Mouse (Mus musculus) embryonic facial prominence, embryonic 15.5 days (tissue): ENCODE measurements around the gene Ptpn1. TPM values are rescaled to one million over a fixed set of nuclear protein-coding genes. Genes with fewer than 3 reads are reported as not detected.

Source experiments
- ATAC-seq: fragments of 200-750 bp; cut with Nextera tagmentation; 2 replicates; pipeline ENCODE4 v1.8.0; 2017; ENCODE audit warnings: low read depth, moderate TSS enrichment; ENCODE audit not compliant: insufficient number of reproducible peaks, low FRiP score, low TSS enrichment
- H3K27ac ChIP-seq: fragments of 300-500 bp; sonication (generic); replicated peaks from 2 replicates; pipeline ENCODE4 v1.5.1; 2015; ENCODE audit warnings: mild to moderate bottlenecking, inconsistent platforms
- H3K27me3 ChIP-seq: fragments of 300-500 bp; sonication (generic); 2 replicates; pipeline ENCODE4 v1.6.1; 2015; ENCODE audit warnings: inconsistent platforms
- H3K36me3 ChIP-seq: fragments of 300-500 bp; sonication (generic); 2 replicates; pipeline ENCODE4 v1.6.1; 2015; ENCODE audit warnings: mild to moderate bottlenecking, inconsistent platforms
- H3K4me1 ChIP-seq: fragments of 300-500 bp; sonication (generic); 2 replicates; pipeline ENCODE4 v1.6.1; 2015; ENCODE audit warnings: inconsistent platforms
- H3K4me2 ChIP-seq: fragments of 300-500 bp; sonication (generic); replicated peaks from 2 replicates; pipeline ENCODE4 v1.6.1; 2015; ENCODE audit warnings: mild to moderate bottlenecking, inconsistent platforms
- H3K4me3 ChIP-seq: fragments of 300-500 bp; sonication (generic); replicated peaks from 2 replicates; pipeline ENCODE4 v1.5.1; 2015; ENCODE audit warnings: mild to moderate bottlenecking, inconsistent platforms
- H3K9ac ChIP-seq: fragments of 300-500 bp; sonication (generic); 2 replicates; pipeline ENCODE4 v1.6.1; 2015; ENCODE audit warnings: inconsistent platforms
- H3K9me3 ChIP-seq: fragments of 300-500 bp; sonication (generic); replicated peaks from 2 replicates; pipeline ENCODE4 v1.6.1; 2016; ENCODE audit warnings: inconsistent platforms
- WGBS: fragments of 180-500 bp; shearing (Covaris S2); methylation state at CpG from one replicate; pipeline ENCODE4 v1.1.7; 2015; 5-methylcytosine and 5-hydroxymethylcytosine counted together
- polyA plus RNA-seq: library from polyadenylated mRNA; unstranded; fragments of >200 nt; fragmentation: Nextera tagmentation; extraction: Ambion mirVana; gene quantifications from 2 replicates; pipeline ENCODE4 v1.2.1, GENCODE M21; 2015

The Ptpn1 gene
- polyA plus RNA-seq, 1 experiment from 2014 or later, result 61.5 TPM

DNA sequence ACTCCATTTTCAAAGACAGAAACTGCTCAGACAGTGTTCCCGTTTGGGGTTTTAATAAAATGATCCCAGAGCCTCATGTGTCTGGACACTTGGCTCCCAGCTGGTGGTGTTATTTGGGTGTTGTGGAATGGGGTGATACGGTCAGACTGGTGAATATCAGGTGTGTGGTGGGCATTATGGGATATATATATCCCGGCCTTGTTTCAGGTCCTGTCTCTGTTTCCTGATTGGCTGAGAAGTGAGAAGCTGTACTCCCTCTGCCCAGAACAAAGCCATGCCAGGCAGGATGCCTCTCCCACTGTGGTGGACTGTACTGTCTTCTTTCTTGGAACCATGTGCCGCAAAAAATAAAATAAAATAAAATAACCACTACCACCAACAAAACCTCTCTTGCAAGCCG lies 7.8 kb upstream of the Ptpn1 start:
- no peak overlapping the region for H3K4me3 ChIP-seq
- H3K9me3 ChIP-seq, result no peaks in the 10 kb centered on the region
- no peak for ATAC-seq
- no peak overlapping the region for H3K9ac ChIP-seq
- 82% methylated on average over 5 of the region's 5 CpGs for WGBS
- H3K36me3 ChIP-seq, result no peaks in the 10 kb centered on the region
- peaks cover 21% of the 10 kb centered on the region; the same call in 1 of the 2 replicates for H3K4me1 ChIP-seq
- no peaks in the 10 kb centered on the region for H3K27me3 ChIP-seq
- no peak overlapping the region for H3K4me2 ChIP-seq
- H3K27ac ChIP-seq, result no peak overlapping the region

DNA sequence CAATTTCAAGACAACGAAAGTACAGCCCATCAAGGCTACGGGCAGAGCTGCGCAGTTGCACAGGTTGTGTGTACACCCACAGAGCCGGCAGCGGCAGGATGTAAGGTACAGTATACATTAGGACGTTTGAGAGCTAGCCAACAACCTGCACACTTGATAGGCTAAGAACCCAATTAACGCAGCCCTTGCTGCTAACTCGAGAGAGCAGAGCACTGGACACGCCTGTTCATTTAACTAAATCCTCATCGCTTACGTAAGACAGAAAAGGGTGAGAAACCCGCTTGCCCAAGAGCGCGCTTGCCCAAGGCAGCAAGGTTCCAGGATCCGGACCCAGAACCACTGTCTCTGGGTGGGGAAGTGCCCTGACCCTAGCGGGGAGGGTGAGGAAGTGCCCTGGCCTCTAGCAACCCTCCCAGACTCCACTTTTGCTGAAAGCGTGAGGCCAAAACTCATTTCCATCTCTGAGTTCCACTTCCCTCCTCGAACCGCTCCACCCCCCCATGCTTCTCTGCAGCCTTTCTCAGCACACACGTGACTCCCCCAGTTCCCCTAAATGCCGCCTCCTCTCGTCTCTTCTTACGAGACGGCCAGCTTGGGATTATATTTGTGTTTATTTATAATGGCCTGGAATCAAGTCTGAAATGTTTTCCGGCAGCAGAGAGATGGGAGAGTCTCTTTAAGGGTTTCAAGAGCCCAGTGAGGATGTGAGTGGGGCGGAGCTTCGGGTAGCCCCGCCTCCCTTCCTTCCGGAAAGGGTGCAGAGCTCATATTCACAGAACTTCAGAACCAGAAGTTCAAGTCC lies 6.9 kb upstream of the Ptpn1 start:
- Histone ChIP-seq H3K9ac (peak overlapping the region; percentile 18; the same call in 1 of the 2 replicates), H3K27me3 (no peaks in the 10 kb centered on the region), H3K36me3 (no peaks in the 10 kb centered on the region), H3K4me2 (peak overlapping the region; percentile 86), H3K9me3 (no peaks in the 10 kb centered on the region), H3K27ac (peak overlapping the region; percentile 92), H3K4me1 (peaks cover 21% of the 10 kb centered on the region; the same call in 1 of the 2 replicates), H3K4me3 (peak overlapping the region; percentile 46)
- ATAC-seq, result peak; percentile 80
- WGBS, result 2% methylated on average over 29 of the region's 29 CpGs

GRCm38 (mm10) chr2:167925841-167926800 lies 5.7 kb upstream of the Ptpn1 start:
- Histone ChIP-seq H3K4me1 (peaks cover 19% of the 10 kb centered on the region), H3K4me3 (no peak overlapping the region), H3K9me3 (no peaks in the 10 kb centered on the region), H3K27ac (peak overlapping the region; percentile 92), H3K27me3 (no peaks in the 10 kb centered on the region), H3K4me2 (no peak overlapping the region), H3K36me3 (no peaks in the 10 kb centered on the region), H3K9ac (no peak overlapping the region)
- WGBS, result 84% methylated on average over 11 of the region's 11 CpGs
- no peak for ATAC-seq

GRCm38 (mm10) chr2:167928002-167928526 lies 3.8 kb upstream of the Ptpn1 start:
- ATAC-seq, result no peak
- Histone ChIP-seq H3K27me3 (no peaks in the 10 kb centered on the region), H3K4me2 (no peak overlapping the region), H3K9me3 (no peaks in the 10 kb centered on the region), H3K4me1 (peaks cover 26% of the 10 kb centered on the region), H3K9ac (no peak overlapping the region), H3K27ac (no peak overlapping the region), H3K36me3 (no peaks in the 10 kb centered on the region), H3K4me3 (no peak overlapping the region)
- 66% methylated on average over 4 of the region's 4 CpGs for WGBS

- peaks cover 35% of the 10 kb centered on the region for H3K4me1 ChIP-seq
- no peaks in the 10 kb centered on the region for H3K36me3 ChIP-seq
- ATAC-seq, result no peak
- H3K9ac ChIP-seq, result no peak overlapping the region
- no peak overlapping the region for H3K27ac ChIP-seq
- no peak overlapping the region for H3K4me3 ChIP-seq
- H3K4me2 ChIP-seq, result no peak overlapping the region
- H3K9me3 ChIP-seq, result no peaks in the 10 kb centered on the region
- WGBS, result 79% methylated on average over 3 of the region's 3 CpGs
- no peaks in the 10 kb centered on the region for H3K27me3 ChIP-seq
Observed at GRCm38 (mm10) chr2:167928972-167929371, 2.9 kb upstream of the Ptpn1 start.

DNA sequence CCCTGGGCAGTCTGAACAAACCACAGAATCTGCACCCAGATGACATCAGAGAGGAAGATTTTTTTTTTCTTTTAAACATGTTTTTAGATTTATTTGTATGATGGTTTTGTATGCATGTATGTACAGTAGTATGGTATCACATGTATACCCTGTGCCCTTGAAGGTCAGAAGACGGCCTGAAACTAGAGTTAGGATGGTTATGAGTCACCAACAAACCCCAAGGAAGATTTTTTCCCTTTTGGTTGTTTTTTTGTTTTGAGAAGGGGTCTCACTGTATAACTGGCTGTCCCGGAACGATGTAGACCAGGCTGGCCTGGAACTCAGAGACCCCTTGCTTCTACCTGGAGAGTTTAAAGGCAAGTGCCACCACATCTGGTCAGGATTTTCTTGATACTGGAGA lies 882 bp upstream of the Ptpn1 start:
- Histone ChIP-seq H3K36me3 (no peaks in the 10 kb centered on the region), H3K4me3 (no peak overlapping the region), H3K4me2 (no peak overlapping the region), H3K9me3 (no peaks in the 10 kb centered on the region), H3K4me1 (peaks cover 34% of the 10 kb centered on the region), H3K27ac (peak overlapping the region; percentile 86; the same call in 1 of the 2 replicates), H3K9ac (no peak overlapping the region), H3K27me3 (no peaks in the 10 kb centered on the region)
- WGBS, result 86% methylated on average over 3 of the region's 3 CpGs
- ATAC-seq, result no peak

GRCm38 (mm10) chr2:167932727-167933231 lies 922 bp downstream of the Ptpn1 start:
- Histone ChIP-seq H3K9ac (peak overlapping the region; percentile 80), H3K36me3 (no peaks in the 10 kb centered on the region), H3K4me3 (peak overlapping the region; percentile 94), H3K27ac (peak overlapping the region; percentile 71), H3K4me1 (peaks cover 40% of the 10 kb centered on the region), H3K9me3 (no peaks in the 10 kb centered on the region), H3K27me3 (no peaks in the 10 kb centered on the region), H3K4me2 (peak overlapping the region; percentile 76)
- WGBS, result 0% methylated on average over 18 of the region's 18 CpGs
- peak; percentile 17 for ATAC-seq

DNA sequence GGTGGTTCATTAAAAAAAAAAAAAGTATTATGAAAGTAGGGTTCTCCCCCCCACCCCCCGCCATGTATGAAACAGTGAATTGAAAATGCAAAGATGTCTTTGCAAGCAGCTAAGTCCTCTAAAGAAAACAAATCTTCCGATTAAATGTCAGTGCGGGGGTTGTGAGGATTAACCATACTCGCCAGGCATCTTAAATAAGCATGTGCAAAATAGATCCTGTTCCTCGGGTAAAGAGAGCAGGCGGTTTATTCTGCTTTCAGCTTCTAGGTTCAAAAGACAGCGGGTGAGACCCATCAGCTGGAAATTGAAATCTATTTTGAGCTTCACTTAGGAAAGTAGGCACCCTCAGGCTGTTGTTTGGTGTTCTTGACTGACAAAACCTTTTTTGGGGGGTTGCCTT lies 1.5 kb downstream of the Ptpn1 start:
- no peak for ATAC-seq
- WGBS, result 21% methylated on average over 7 of the region's 7 CpGs
- peak overlapping the region; percentile 76 for H3K4me2 ChIP-seq
- peak overlapping the region; percentile 94 for H3K4me3 ChIP-seq
- no peaks in the 10 kb centered on the region for H3K36me3 ChIP-seq
- H3K27ac ChIP-seq, result no peak overlapping the region
- H3K4me1 ChIP-seq, result peaks cover 41% of the 10 kb centered on the region
- H3K9ac ChIP-seq, result peak overlapping the region; percentile 80; the same call in 1 of the 2 replicates
- H3K27me3 ChIP-seq, result no peaks in the 10 kb centered on the region
- no peaks in the 10 kb centered on the region for H3K9me3 ChIP-seq

DNA sequence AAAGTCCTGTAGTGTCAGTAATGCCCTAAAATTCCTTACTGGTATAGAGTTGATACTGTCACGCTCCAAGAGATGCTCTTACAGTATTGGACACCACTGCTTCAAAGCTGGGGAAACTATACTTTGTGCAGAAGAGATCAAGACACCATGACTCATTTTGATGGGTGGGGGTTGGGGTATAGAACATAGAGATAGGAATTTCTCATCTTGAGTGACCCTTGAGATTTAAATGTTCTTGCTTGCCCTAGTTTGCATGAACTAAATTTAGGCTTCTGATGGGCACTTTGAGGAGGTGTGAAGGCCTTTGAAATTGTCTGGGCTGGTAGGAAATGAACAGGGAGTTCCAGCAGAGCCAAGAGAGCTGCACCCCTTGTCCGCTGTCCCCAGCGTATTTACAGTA lies 4.1 kb downstream of the Ptpn1 start:
- Histone ChIP-seq H3K4me2 (no peak overlapping the region), H3K9me3 (no peaks in the 10 kb centered on the region), H3K9ac (no peak overlapping the region), H3K4me1 (peaks cover 66% of the 10 kb centered on the region), H3K36me3 (no peaks in the 10 kb centered on the region), H3K27me3 (no peaks in the 10 kb centered on the region), H3K4me3 (no peak overlapping the region), H3K27ac (no peak overlapping the region)
- 85% methylated on average over 3 of the region's 3 CpGs for WGBS
- ATAC-seq, result no peak

DNA sequence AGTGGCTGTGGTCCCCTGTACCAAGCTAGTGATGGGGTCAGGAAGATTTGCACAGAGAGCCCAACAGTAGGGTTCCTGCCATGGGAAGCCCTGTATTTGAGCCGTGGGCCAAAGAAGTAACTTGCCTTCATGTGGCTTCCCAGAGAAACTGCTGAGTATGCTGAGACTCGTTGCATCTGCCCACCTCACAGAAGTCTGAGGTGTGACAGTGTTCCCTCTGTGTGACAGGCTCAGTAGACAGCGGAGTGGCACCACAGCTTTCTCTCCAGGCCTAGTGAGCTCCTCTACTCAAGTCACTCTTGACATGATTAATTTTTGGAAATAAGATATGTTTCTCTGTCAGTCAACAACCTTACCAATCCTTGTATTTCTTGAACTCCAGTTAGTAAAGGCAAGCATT lies 6.9 kb downstream of the Ptpn1 start:
- H3K9me3 ChIP-seq, result no peaks in the 10 kb centered on the region
- no peak overlapping the region for H3K9ac ChIP-seq
- H3K4me2 ChIP-seq, result no peak overlapping the region
- H3K27ac ChIP-seq, result no peak overlapping the region
- ATAC-seq, result no peak
- WGBS, result 77% methylated on average over 3 of the region's 3 CpGs
- H3K4me3 ChIP-seq, result no peak overlapping the region
- no peaks in the 10 kb centered on the region for H3K27me3 ChIP-seq
- H3K36me3 ChIP-seq, result no peaks in the 10 kb centered on the region
- peaks cover 78% of the 10 kb centered on the region for H3K4me1 ChIP-seq

GRCm38 (mm10) chr2:167939204-167939603 lies 7.3 kb downstream of the Ptpn1 start:
- no peak overlapping the region for H3K4me2 ChIP-seq
- H3K9me3 ChIP-seq, result no peaks in the 10 kb centered on the region
- no peaks in the 10 kb centered on the region for H3K27me3 ChIP-seq
- ATAC-seq, result no peak
- no peaks in the 10 kb centered on the region for H3K36me3 ChIP-seq
- no peak overlapping the region for H3K4me3 ChIP-seq
- H3K9ac ChIP-seq, result no peak overlapping the region
- H3K27ac ChIP-seq, result no peak overlapping the region; the same call in 1 of the 2 replicates
- WGBS, result 52% methylated on average over 4 of the region's 4 CpGs
- peaks cover 74% of the 10 kb centered on the region for H3K4me1 ChIP-seq
